Mouse (Mus musculus) megakaryocyte, adult 5-6 weeks (primary cell): ENCODE measurements around the gene Arfgap3. TPM values are rescaled to one million over a fixed set of nuclear protein-coding genes. Genes with fewer than 3 reads are reported as not detected.

Experiments
- ATAC-seq: 2 replicates; pipeline ENCODE4 v1.8.0; 2016; ENCODE audit warnings: mild to moderate bottlenecking, inconsistent platforms; ENCODE audit not compliant: poor library complexity, severe bottlenecking
- total RNA-seq, 2 experiments: library from RNA; stranded (forward) in 1 of 2; stranded (reverse) in 1 of 2; fragments of 153-499, 151-499 nt in 1 of 2; fragments of 221-1000, 200-1000 nt in 1 of 2; gene quantifications; 2 replicates each; pipeline versions ENCODE4 v1.2.3 to v1.2.4; 2015 to 2017

Gene Arfgap3
- total RNA-seq, 2 experiments from 2014 or later: 21.6 to 26.2 TPM

DNA sequence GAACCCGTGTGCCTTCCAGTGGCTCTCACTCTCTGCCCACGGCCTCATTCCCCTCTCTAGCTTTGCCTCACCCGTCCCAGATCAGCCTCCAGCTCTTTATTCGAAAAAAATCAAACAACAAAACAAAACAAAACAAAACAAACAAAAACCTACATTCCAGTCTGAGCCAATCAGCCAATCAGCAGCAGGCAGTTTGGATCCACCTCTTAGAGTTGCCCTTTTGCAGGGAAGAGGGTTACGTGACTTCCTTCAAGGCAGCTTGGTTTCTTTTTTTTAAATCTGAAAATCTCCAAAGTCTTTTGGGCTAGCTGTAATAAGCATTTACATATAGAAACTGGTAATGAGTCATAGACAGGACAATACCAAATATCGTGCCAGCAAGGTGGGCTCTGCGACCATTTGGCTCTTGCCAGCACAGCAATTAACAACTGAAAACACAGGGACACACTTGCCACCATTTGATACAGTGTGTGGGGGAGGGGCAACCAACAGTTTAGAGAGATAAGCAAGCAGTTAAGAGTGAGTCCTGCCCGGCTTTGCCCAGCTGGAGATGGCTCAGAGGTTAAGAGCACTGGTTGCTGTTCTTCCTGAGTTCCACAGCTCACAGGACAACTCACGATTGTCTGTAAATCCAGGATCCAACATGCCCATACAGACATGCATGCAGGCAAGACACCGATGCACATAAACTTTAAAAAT is 95.5 kb downstream of the Arfgap3 start:
- ATAC-seq: no peak

DNA sequence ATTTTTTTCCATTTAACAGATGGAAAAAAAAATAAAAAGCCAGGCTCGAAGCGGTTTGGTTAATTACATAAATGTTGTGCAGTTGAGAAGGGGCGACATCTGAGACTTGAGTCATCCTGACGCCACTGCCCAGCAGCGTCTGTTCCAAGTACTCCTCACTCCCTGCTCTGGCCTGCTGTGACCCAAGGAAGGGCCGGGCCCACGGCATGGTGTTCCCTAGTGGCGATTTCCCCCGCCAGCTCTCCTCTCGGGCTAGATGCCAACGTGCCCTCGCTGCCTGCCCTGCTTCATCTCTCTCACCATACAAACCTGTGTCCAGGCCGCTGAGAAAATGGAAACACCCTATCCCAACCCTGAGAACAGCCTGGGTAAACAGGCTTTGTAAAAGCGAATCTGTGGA is 98.0 kb downstream of the Arfgap3 start:
- ATAC-seq: no peak

DNA sequence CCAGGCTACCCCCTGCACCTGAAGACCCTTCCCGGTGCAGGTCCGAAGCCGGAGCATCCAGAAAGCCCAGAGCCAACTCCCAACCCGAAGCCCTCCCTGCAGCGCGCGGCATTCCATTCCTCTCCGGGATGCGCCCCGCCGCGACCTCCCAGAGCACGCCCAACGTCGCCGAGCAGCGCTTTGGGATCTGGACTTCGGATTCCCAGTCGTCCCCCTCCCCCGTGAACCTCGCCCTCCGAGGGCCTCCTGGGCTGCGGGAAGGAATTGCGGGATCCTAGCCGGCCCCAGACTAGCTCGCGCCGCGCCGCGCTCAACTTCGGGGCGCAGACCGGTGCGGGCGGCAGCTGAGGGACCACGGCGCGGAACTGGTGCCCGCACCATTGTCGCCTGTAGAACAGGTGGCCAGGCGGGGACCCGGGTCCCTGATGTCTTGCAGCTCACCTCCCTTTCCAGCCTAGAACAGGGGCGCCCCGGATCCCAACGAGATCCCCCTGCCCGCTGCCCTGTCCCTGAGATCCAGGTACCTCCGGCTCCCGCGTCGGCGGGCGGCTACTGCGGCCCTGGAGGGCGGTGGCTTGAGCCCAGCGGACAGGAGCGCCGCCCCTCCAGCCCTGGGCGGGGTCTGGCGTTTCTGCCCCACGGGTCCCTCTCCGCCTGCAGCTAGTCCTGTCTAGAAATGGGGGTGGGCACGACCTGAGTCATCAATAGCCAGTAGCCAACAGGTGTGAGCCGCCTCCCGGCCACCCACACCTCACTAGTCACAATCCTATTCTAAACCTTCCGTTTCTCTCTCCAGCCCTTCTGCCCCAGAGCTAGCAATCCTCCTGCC is 98.7 kb downstream of the Arfgap3 start, which contains the start of gene A4galt:
Gene A4galt (minus strand): TSS at position 599 of the 829 bp plus-strand sequence.
- no peak for ATAC-seq

DNA sequence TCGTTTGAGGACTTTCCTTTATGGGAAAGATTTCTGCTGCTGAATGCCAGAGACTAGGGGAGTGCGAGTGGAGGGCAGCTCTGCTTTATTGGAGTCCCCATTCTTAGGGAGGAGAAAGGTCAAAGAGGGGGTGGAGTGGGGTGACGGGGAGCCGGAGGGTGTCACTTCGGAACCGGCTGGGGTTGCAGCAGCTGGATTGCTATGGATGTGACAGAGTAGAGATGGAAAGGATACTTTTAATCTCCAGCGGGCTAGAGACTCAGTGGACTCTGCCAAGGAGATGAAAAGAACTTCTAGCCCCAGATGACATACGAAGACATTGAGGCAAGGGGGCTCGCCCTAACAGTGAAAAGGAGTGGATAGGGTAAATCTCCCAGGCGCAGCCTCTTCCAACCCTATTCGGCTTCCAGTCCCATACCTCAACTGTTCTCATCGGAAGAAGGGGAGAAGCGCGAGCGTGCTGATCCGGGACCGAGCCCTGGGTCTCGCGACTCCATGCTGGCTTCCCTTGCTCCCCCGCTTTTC is 99.3 kb downstream of the Arfgap3 start:
- no peak for ATAC-seq

Other genes starting within 250 kb of the Arfgap3 start
- gene Rrp7a, start 227.4 kb downstream of the Arfgap3 start, total RNA-seq (2015): 17.5 and 21.2 TPM in 2 replicates
- 50.8 and 57.9 TPM in 2 replicates for gene Rrp7a, start 227.4 kb downstream of the Arfgap3 start, total RNA-seq (2017)
- gene Poldip3, start 200.9 kb downstream of the Arfgap3 start, total RNA-seq (2015): 41.5 and 45.2 TPM in 2 replicates
- gene Poldip3, start 200.9 kb downstream of the Arfgap3 start, total RNA-seq (2017): 96.6 and 118 TPM in 2 replicates
- 42.8 and 44.7 TPM in 2 replicates for gene Cyb5r3, start 177.7 kb downstream of the Arfgap3 start, total RNA-seq (2015)
- 21.0 and 24.5 TPM in 2 replicates for gene Cyb5r3, start 177.7 kb downstream of the Arfgap3 start, total RNA-seq (2017)
- not detected in 2 replicates for gene A4galt, start 98.5 kb downstream of the Arfgap3 start, total RNA-seq (2015)
- gene A4galt, start 98.5 kb downstream of the Arfgap3 start, total RNA-seq (2017): not detected in 2 replicates
- 71.9 and 75.0 TPM in 2 replicates for gene Pacsin2, start 114.4 kb upstream of the Arfgap3 start, total RNA-seq (2015)
- 112 and 115 TPM in 2 replicates for gene Pacsin2, start 114.4 kb upstream of the Arfgap3 start, total RNA-seq (2017)
- gene Ttll1, start 160.6 kb upstream of the Arfgap3 start, total RNA-seq (2015): 3.6 and 3.8 TPM in 2 replicates
- 3.2 and 4.4 TPM in 2 replicates for gene Ttll1, start 160.6 kb upstream of the Arfgap3 start, total RNA-seq (2017)
- 0.41 TPM in 1 of 2 replicates, not detected in the other for gene Bik, start 176.6 kb upstream of the Arfgap3 start, total RNA-seq (2015)
- gene Bik, start 176.6 kb upstream of the Arfgap3 start, total RNA-seq (2017): 0.40 TPM in 1 of 2 replicates, not detected in the other
- gene Tspo, start 213.3 kb upstream of the Arfgap3 start, total RNA-seq (2015): 184 and 209 TPM in 2 replicates
- 112 and 119 TPM in 2 replicates for gene Tspo, start 213.3 kb upstream of the Arfgap3 start, total RNA-seq (2017)
- gene Mcat, start 213.5 kb upstream of the Arfgap3 start, total RNA-seq (2015): 4.3 and 5.2 TPM in 2 replicates
- 7.0 and 8.0 TPM in 2 replicates for gene Mcat, start 213.5 kb upstream of the Arfgap3 start, total RNA-seq (2017)
- 5.9 and 6.1 TPM in 2 replicates for gene Ttll12, start 244.9 kb upstream of the Arfgap3 start, total RNA-seq (2015)
- 3.0 and 6.5 TPM in 2 replicates for gene Ttll12, start 244.9 kb upstream of the Arfgap3 start, total RNA-seq (2017)